Mouse (Mus musculus): Measurements from ENCODE around the gene Olfr17.
"Not testable (repeated sequence)": the region's sequence is repeated elsewhere in the genome, so short reads cannot be mapped to it uniquely, and the experiment has no call there.

Gene Olfr17

GRCm38 (mm10) chr7:107092920-107093319 lies at the start of gene Olfr17:
Olfr17 (plus strand) TSS chr7:107093220.
- no peak for DNase-seq (ENCODE audit: low spot score in 2 of 2)

DNA sequence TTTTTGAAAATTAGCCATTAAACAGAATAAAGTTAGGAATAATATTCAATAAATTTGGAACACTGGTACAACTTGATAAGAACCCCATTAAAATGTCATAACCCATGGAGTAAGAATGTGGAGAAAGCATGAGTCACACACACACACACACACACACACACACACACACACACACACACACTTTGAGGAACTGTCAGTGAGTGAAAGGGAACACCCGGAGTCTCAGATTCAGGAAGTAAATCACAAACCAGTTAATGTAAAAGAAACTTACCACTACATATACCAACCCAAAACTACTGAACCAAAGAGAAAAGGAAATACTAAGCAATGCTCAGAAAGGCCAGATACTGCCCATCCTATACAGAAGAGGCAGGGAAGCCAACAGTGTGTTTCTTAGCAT lies 48.6 kb upstream of the Olfr17 start:
- DNase-seq (ENCODE audit: low spot score in 2 of 2): no peak

DNA sequence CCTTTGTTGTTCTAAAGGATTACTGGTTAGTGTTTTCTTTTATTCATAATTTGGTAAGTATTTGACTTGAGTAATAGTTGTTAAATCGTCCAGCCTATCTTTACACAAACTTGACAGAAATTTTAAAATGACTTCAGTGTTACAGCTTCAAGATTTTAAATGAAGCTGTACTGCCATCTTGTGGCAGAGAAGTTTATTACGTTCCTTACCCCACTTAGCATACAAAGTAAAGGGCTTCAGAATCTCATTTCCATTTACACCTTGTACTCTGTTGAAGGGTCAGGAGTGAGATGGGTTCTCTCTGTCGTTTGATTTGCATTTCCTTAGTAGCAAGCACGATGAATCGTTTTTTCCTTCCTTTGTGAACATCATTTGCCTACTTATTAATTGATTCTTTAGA lies 47.2 kb upstream of the Olfr17 start:
- no peak for DNase-seq (ENCODE audit: low spot score in 2 of 2)

DNA sequence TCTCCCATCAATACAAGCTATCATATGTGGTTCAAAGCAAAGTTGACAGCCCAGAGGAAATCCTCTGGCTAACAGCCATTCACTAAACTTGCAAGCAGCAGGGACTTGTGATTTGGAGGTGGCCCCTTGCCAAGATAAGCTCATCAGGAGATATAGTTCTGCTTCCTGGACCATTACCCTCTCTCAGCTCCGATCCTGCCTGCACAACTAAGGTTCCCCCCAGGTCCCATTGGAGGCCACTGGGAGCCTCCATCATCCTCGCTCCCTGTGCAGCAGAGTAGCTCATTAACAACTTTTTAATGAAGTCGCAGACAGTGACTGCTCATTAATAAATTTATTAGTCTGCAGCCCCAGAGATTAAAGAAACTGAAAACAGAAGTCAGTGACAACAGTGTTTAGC lies 45.4 kb upstream of the Olfr17 start:
- DNase-seq (ENCODE audit: low spot score in 2 of 2): no peak

GRCm38 (mm10) chr7:107070681-107071080 lies 22.3 kb upstream of the Olfr17 start, which contains the start of gene Olfr714:
Olfr714 (plus strand) TSS chr7:107070981.
- DNase-seq (ENCODE audit: low spot score in 2 of 2): no peak

GRCm38 (mm10) chr7:107110269-107110668 lies 17.2 kb downstream of the Olfr17 start, which contains the start of gene Olfr715b:
Olfr715b (minus strand) TSS chr7:107110369.
- not testable (repeated sequence) for DNase-seq (ENCODE audit: low spot score in 2 of 2)

- not testable (repeated sequence) for DNase-seq (ENCODE audit: low spot score in 2 of 2)
Observed at GRCm38 (mm10) chr7:107130983-107131382, 38.0 kb downstream of the Olfr17 start, which contains the start of gene Olfr715. Olfr715 (minus strand) TSS chr7:107131083.

GRCm38 (mm10) chr7:107138027-107138426 lies 45.0 kb downstream of the Olfr17 start, which contains the start of gene Olfr716:
Olfr716 (plus strand) TSS chr7:107138327.
- DNase-seq (ENCODE audit: low spot score in 2 of 2): not testable (repeated sequence)

All from spleen, postnatal 4 days (tissue).